Mouse (Mus musculus) layer of hippocampus, postnatal 25 days (tissue): ENCODE results near the gene Olfr1278. TPM values are rescaled to one million over a fixed set of nuclear protein-coding genes. Genes with fewer than 3 reads are reported as not detected.
"Not testable (repeated sequence)": the region's sequence is repeated elsewhere in the genome, so short reads cannot be mapped to it uniquely, and the experiment has no call there.

ENCODE experiments used
- DNase-seq, 2 experiments: peaks; one replicate each; pipeline ENCODE4 v3.0.0; 2022; ENCODE audit warnings: mixed read lengths in 2 of 2, low spot score in 1 of 2; ENCODE audit errors: extremely low spot score in 1 of 2
- total RNA-seq, 2 experiments: library from RNA; stranded (reverse); gene quantifications; 2 replicates each; pipeline ENCODE4 v1.2.3; 2021

The Olfr1278 gene
- total RNA-seq = not detected

DNA sequence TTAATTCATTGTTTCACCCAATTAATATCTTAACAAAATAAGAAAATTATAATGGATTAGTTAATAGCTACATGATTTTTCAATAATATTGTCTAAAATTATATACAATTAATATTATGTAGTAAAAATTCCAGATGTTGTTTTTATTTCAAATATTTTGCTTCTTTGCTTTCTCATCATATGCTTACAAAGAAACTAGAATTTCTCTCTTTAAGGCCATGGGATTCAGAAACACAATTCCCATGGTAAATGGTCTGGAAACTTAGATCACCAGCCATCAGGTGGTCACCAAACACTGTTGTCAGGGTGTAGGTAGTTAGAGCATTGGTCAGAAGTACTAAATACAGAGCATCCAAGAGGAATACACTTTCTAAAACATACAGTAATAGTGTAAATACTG lies at the start of gene Olfr1278:
Olfr1278 (plus strand) TSS at position 301 of the 400 bp plus-strand sequence.
- no peak for DNase-seq

- no peak for DNase-seq
Measured at GRCm38 (mm10) chr2:111254216-111254615, 35.7 kb upstream of the Olfr1278 start, which contains the start of gene Olfr1276. Gene Olfr1276, plus strand, starts transcription at chr2:111254516.

DNA sequence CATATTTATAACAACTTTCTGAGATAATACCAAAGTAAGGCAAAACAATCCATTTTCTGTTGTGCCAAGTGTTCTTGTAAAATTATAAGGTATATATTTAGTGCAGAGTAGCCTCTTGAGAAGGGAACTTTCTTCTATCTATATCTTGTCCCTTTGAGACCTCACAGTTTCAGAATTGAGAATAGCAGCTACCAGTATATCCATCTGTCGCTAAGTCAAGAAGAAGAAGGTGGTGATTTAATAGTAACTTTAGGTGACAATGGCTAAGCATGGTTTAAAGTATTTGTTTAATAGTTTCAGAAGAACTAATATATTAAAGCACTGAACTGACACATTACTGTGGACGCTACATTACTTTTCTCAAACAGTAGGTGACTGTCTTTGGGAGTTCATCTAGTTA lies 15.9 kb upstream of the Olfr1278 start, which contains the start of gene Olfr1277:
Olfr1277 (minus strand) TSS at position 101 of the 400 bp plus-strand sequence.
- DNase-seq = no peak

DNA sequence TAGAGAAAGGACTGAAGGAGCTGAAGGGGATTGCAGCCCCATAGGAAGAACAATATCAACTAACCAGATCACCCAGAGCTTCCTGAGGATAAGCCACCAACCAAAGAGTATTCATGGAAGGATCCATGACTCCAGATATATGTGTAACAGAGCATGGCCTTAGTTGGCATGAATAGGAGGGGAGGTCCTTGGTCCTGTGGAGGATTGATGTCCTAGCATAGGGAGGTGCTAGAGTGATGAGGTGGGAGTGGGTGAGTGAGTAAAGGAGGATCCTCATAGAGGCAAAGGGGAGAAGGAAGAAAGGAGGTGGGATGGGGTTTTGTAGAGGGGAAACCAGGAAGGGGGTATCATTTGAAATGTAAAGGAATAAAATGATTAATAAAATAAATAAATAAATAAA lies 8.6 kb downstream of the Olfr1278 start:
- DNase-seq = no peak

DNA sequence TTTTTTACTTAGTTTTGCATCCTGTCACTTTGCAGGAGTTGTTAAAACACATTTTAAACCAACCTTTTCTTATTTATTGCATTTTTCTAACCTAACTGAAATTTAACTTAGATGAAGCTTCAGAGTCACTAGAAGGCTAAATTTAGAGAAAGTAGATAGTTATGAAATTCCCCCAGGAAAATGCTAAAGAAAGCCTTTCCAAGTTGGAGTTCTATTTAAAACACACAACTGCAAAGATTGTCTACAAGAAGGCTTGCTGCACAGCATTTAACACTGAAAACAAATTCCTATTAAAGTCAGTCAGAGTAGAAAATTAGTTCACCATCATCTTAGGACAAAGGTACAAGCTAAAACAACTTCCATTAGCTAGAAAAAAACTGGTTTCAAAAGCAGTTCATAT lies 10.4 kb downstream of the Olfr1278 start, which contains the start of gene Olfr1279:
Olfr1279 (plus strand) TSS at position 262 of the 400 bp plus-strand sequence.
- no peak for DNase-seq

DNA sequence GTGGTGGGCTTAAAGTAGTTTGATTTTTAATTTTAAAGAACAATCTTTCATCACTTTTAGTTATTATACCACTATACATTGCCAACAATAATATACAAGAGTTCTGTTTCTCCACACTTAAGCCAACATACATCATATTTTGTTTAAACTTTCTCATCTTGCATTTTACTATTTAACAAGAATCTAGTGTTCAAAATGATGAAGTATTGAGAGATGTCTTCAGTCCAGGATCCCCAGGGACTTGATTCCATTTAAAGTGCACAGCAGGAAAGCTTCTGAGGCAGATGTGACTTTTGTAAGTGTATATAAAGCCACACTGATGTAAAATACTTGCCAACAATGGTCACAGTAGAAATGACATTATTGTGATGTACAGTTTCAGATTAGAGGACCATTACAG lies 23.8 kb downstream of the Olfr1278 start, which contains the start of gene Olfr1280:
Olfr1280 (plus strand) TSS at position 301 of the 400 bp plus-strand sequence.
- no peak for DNase-seq

DNA sequence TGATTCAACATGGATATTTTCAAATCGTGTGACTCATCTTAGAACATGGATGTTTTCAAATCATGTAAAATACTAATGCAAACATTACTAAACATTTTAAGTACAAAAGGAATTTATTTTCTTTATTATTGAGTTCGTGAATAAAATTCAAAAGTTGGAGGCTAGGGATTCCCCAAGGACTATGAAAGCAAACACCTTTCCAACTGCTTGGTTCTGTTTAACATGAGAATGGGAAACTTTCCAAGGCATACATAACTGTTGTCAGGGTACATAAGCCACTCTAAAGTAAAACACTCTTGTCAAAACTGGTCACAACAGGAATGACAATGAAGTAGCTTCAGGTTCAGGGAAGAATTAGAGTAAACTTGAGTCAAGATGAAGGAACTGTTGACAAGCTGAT lies 36.3 kb downstream of the Olfr1278 start, which contains the start of gene Olfr1281:
Olfr1281 (plus strand) TSS at position 301 of the 400 bp plus-strand sequence.
- DNase-seq = no peak

GRCm38 (mm10) chr2:111333721-111334120 lies 43.8 kb downstream of the Olfr1278 start:
- not testable (repeated sequence) for DNase-seq

- no peak for DNase-seq
Measured at GRCm38 (mm10) chr2:111335976-111336375, 46.0 kb downstream of the Olfr1278 start, which contains the start of gene Olfr1282. Gene Olfr1282, minus strand, starts transcription at chr2:111336076.

Other genes starting within 250 kb of the Olfr1278 start
- not detected for gene Gm13941, start 184.2 kb upstream of the Olfr1278 start, total RNA-seq
- not detected for gene Gm15130, start 137.2 kb upstream of the Olfr1278 start, total RNA-seq
- not detected for gene 4930430A15Rik, start 60.5 kb upstream of the Olfr1278 start, total RNA-seq
- not detected for gene Olfr1275, start 54.9 kb upstream of the Olfr1278 start, total RNA-seq
- not detected for gene Olfr1276, start 35.6 kb upstream of the Olfr1278 start, total RNA-seq
- gene Olfr1277, start 16.0 kb upstream of the Olfr1278 start, total RNA-seq = not detected
- gene Olfr1279, start 10.5 kb downstream of the Olfr1278 start, total RNA-seq = not detected
- not detected for gene Olfr1280, start 23.9 kb downstream of the Olfr1278 start, total RNA-seq
- gene Olfr1281, start 36.4 kb downstream of the Olfr1278 start, total RNA-seq = not detected
- not detected for gene Olfr1282, start 45.9 kb downstream of the Olfr1278 start, total RNA-seq
- not detected for gene Olfr1283, start 76.7 kb downstream of the Olfr1278 start, total RNA-seq
- not detected for gene Olfr1284, start 85.4 kb downstream of the Olfr1278 start, total RNA-seq
- gene Olfr1286, start 133.0 kb downstream of the Olfr1278 start, total RNA-seq = not detected
- not detected for gene Olfr1287, start 159.0 kb downstream of the Olfr1278 start, total RNA-seq
- not detected for gene Olfr1288, start 184.0 kb downstream of the Olfr1278 start, total RNA-seq
- not detected for gene Olfr1289, start 190.7 kb downstream of the Olfr1278 start, total RNA-seq
- not detected for gene Olfr1290, start 203.7 kb downstream of the Olfr1278 start, total RNA-seq
- gene Olfr1291-ps1, start 207.0 kb downstream of the Olfr1278 start, total RNA-seq = not detected
- not detected for gene Olfr1293-ps, start 235.1 kb downstream of the Olfr1278 start, total RNA-seq